ENCODE assay signal across 29 mouse cellular contexts in genomic region chr6:86884230-86884629, GRCm38 (mm10). TPM values are rescaled to one million over a fixed set of nuclear protein-coding genes. Genes with fewer than 3 reads are reported as not detected.
DNase-seq lines count a peak whose midpoint lies in the region; ATAC-seq and TF ChIP-seq lines count a peak whose summit lies in the region.
"Had no signal": no experiment of that assay in that cellular context is flagged by ENCODE, and none has a peak within 500 bp of the region (broad histone marks: within the 10 kb centered on the region; RNA-seq: fewer than 3 reads in every experiment).

No protein-coding gene starts in this region.

- no peaks in the 10 kb centered on the region for H3K9me3 ChIP-seq in embryonic facial prominence, embryonic 12.5 days
- no peaks in the 10 kb centered on the region for H3K9me3 ChIP-seq in embryonic facial prominence, embryonic 10.5 days
- no peaks in the 10 kb centered on the region for H3K9me3 ChIP-seq in liver, embryonic 12.5 days (replicated peaks)
- H3K9me3 ChIP-seq in liver, postnatal 0 days (ENCODE audit: low read length), result no peaks in the 10 kb centered on the region
- H3K9me3 ChIP-seq: hindbrain, embryonic 13.5 days; limb, embryonic 13.5 days; midbrain, embryonic 12.5 days; neural tube, embryonic 12.5 days had no signal

- H3K27me3 ChIP-seq in embryonic facial prominence, embryonic 12.5 days, result no peaks in the 10 kb centered on the region
- H3K27me3 ChIP-seq in embryonic facial prominence, embryonic 10.5 days (replicated peaks; ENCODE audit: low read depth, poor library complexity, severe bottlenecking), result no peaks in the 10 kb centered on the region
- no peaks in the 10 kb centered on the region for H3K27me3 ChIP-seq in liver, embryonic 12.5 days (replicated peaks)
- H3K27me3 ChIP-seq in liver, postnatal 0 days (ENCODE audit: insufficient read depth, low read length), result no peaks in the 10 kb centered on the region
- H3K27me3 ChIP-seq: CH12.LX; hindbrain, embryonic 13.5 days; limb, embryonic 13.5 days; midbrain, embryonic 12.5 days; neural tube, embryonic 12.5 days; Patski had no signal

- no peak for DNase-seq in embryonic facial prominence, embryonic 10.5 days (ENCODE audit: low spot score)
- DNase-seq in layer of hippocampus, adult 2 months (ENCODE audit: low spot score in 2 of 2), result no peak
- no peak for DNase-seq in layer of hippocampus, postnatal 14 days (ENCODE audit: low spot score in 2 of 2)
- DNase-seq in liver, postnatal 0 days, result no peak
- no peak for DNase-seq in cerebellum, postnatal 14 days
- no peak for DNase-seq in ovary, adult 18-20 months (ENCODE audit: low spot score)
- DNase-seq: adrenal gland, postnatal 10 days; cerebellum, adult 11 months; cerebellum, adult 9-10 months; gastrocnemius, postnatal 36 days; heart, postnatal 4 days; kidney, adult 8-10 months; layer of hippocampus, adult 9-11 months; lung, adult 2 months; lung, postnatal 10 days; thymus, postnatal 4 days had no signal

- H3K4me2 ChIP-seq in embryonic facial prominence, embryonic 12.5 days (replicated peaks), result no peak overlapping the region
- H3K4me2 ChIP-seq in liver, embryonic 12.5 days, result peak overlapping the region; percentile 54
- peak overlapping the region; percentile 33; the same call in 1 of the 2 replicates for H3K4me2 ChIP-seq in liver, postnatal 0 days (ENCODE audit: low read depth, low read length)
- H3K4me2 ChIP-seq: hindbrain, embryonic 13.5 days; limb, embryonic 13.5 days; midbrain, embryonic 12.5 days; neural tube, embryonic 12.5 days had no signal

- peaks cover 10% of the 10 kb centered on the region; the same call in 1 of the 2 replicates for H3K4me1 ChIP-seq in embryonic facial prominence, embryonic 12.5 days
- peaks cover 5% of the 10 kb centered on the region; the same call in 1 of the 2 replicates for H3K4me1 ChIP-seq in embryonic facial prominence, embryonic 10.5 days
- peaks cover 50% of the 10 kb centered on the region for H3K4me1 ChIP-seq in liver, embryonic 12.5 days
- peaks cover 6% of the 10 kb centered on the region for H3K4me1 ChIP-seq in liver, postnatal 0 days (ENCODE audit: insufficient read depth)
- H3K4me1 ChIP-seq: midbrain, embryonic 12.5 days; neural tube, embryonic 12.5 days had no signal

- ATAC-seq in embryonic facial prominence, embryonic 12.5 days (ENCODE audit: insufficient number of reproducible peaks, insufficient read depth, low FRiP score, low TSS enrichment), result peak; percentile 52; the same call in 1 of the 2 replicates
- ATAC-seq in liver, embryonic 12.5 days, result no peak
- no peak for ATAC-seq in liver, postnatal 0 days
- ATAC-seq: forebrain, embryonic 14.5 days; intestine, embryonic 16.5 days; Patski had no signal

- no peak for TF ChIP-seq EP300 in liver, postnatal 0 days (IDR thresholded peaks at IDR 0.05; ENCODE audit: low read depth)

- no peak for TF ChIP-seq CTCF in layer of hippocampus, adult 2 months (conservative IDR thresholded peaks at IDR 0.05)
- no peak for TF ChIP-seq CTCF in liver, postnatal 0 days (IDR thresholded peaks at IDR 0.05; ENCODE audit: low read depth)

- 89% methylated on average over 2 of the region's 2 CpGs for WGBS in embryonic facial prominence, embryonic 12.5 days
- 86% methylated on average over 2 of the region's 2 CpGs for WGBS in embryonic facial prominence, embryonic 10.5 days
- 49% methylated on average over 2 of the region's 2 CpGs for WGBS in liver, embryonic 12.5 days (ENCODE audit: insufficient replicate concordance)
- WGBS in liver, postnatal 0 days (ENCODE audit: insufficient replicate concordance), result 72% methylated on average over 2 of the region's 2 CpGs

- H3K27ac ChIP-seq in embryonic facial prominence, embryonic 12.5 days, result no peak overlapping the region
- no peak overlapping the region for H3K27ac ChIP-seq in embryonic facial prominence, embryonic 10.5 days (replicated peaks)
- H3K27ac ChIP-seq in layer of hippocampus, adult 2 months, result peak overlapping the region; percentile 37; the same call in 1 of the 2 replicates
- peak overlapping the region; percentile 83 for H3K27ac ChIP-seq in liver, embryonic 12.5 days
- no peak overlapping the region for H3K27ac ChIP-seq in liver, postnatal 0 days (ENCODE audit: low read depth)
- H3K27ac ChIP-seq: hindbrain, embryonic 13.5 days; kidney, postnatal 0 days; left cerebral cortex, adult 2 months; limb, embryonic 13.5 days; midbrain, embryonic 12.5 days; neural tube, embryonic 12.5 days had no signal

- no peak overlapping the region for H3K9ac ChIP-seq in embryonic facial prominence, embryonic 12.5 days
- H3K9ac ChIP-seq in liver, embryonic 12.5 days, result peak overlapping the region; percentile 54
- H3K9ac ChIP-seq in liver, postnatal 0 days (replicated peaks), result no peak overlapping the region
- H3K9ac ChIP-seq: hindbrain, embryonic 13.5 days; limb, embryonic 13.5 days; midbrain, embryonic 12.5 days; neural tube, embryonic 12.5 days had no signal

- H3K36me3 ChIP-seq in embryonic facial prominence, embryonic 12.5 days, result peaks cover 5% of the 10 kb centered on the region; the same call in 1 of the 2 replicates
- H3K36me3 ChIP-seq in embryonic facial prominence, embryonic 10.5 days (replicated peaks), result peaks cover 5% of the 10 kb centered on the region; the same call in 1 of the 2 replicates
- peaks cover 6% of the 10 kb centered on the region; the same call in 1 of the 2 replicates for H3K36me3 ChIP-seq in liver, embryonic 12.5 days
- H3K36me3 ChIP-seq in liver, postnatal 0 days (replicated peaks; ENCODE audit: insufficient read depth, low read length), result no peaks in the 10 kb centered on the region
- H3K36me3 ChIP-seq: hindbrain, embryonic 13.5 days; midbrain, embryonic 12.5 days; neural tube, embryonic 12.5 days had no signal

- no peak overlapping the region for H3K4me3 ChIP-seq in embryonic facial prominence, embryonic 12.5 days
- no peak overlapping the region for H3K4me3 ChIP-seq in embryonic facial prominence, embryonic 10.5 days
- no peak overlapping the region for H3K4me3 ChIP-seq in layer of hippocampus, adult 2 months
- H3K4me3 ChIP-seq in liver, embryonic 12.5 days, result peak overlapping the region; percentile 21; the same call in 1 of the 2 replicates
- no peak overlapping the region for H3K4me3 ChIP-seq in liver, postnatal 0 days (ENCODE audit: low read depth, low read length)
- H3K4me3 ChIP-seq: hindbrain, embryonic 13.5 days; left cerebral cortex, adult 2 months; limb, embryonic 13.5 days; midbrain, embryonic 12.5 days; myocyte; neural tube, embryonic 12.5 days had no signal

RNA-seq across cellular contexts. Expression of gene Aak1, which starts 34.9 kb away (rescaled TPM):
- polyA plus RNA-seq in embryonic facial prominence, embryonic 12.5 days (2016; fragmentation: Nextera tagmentation; extraction: Ambion mirVana), result 17.9 and 19.7 TPM in 2 replicates
- polyA plus RNA-seq in embryonic facial prominence, embryonic 10.5 days (2016; fragmentation: Nextera tagmentation; extraction: Ambion mirVana), result 11.3 and 13.3 TPM in 2 replicates
- 100 to 1,000 TPM; 445 to 462 TPM for total RNA-seq in layer of hippocampus, adult 2 months (2021)
- total RNA-seq in layer of hippocampus, postnatal 14 days (2021), result 100 to 1,000 TPM; 404 to 410 TPM
- polyA plus RNA-seq in liver, embryonic 12.5 days (2016; fragmentation: Nextera tagmentation; extraction: Ambion mirVana), result 5.8 and 9.2 TPM in 2 replicates
- polyA plus RNA-seq in liver, postnatal 0 days (2015; fragmentation: Nextera tagmentation; extraction: Ambion mirVana), result 1.9 and 2.2 TPM in 2 replicates

Comparison
In these comparisons a context has a peak if more than half of its experiments do, and no peak if none do; other contexts are left out.
1. H3K27ac ChIP-seq: peak in layer of hippocampus, adult 2 months (single experiment) and liver, embryonic 12.5 days (single experiment); none in embryonic facial prominence, embryonic 12.5 days (single experiment), embryonic facial prominence, embryonic 10.5 days (single experiment) and liver, postnatal 0 days (single experiment).